Mouse (Mus musculus) gastrocnemius, postnatal 14 days (tissue): ENCODE data around the gene Zranb3. TPM values are rescaled to one million over a fixed set of nuclear protein-coding genes. Genes with fewer than 3 reads are reported as not detected.
"Not testable (repeated sequence)": the region's sequence is repeated elsewhere in the genome, so short reads cannot be mapped to it uniquely, and the experiment has no call there.

ENCODE experiments used
- DNase-seq: peaks from one replicate; pipeline ENCODE4 v3.0.0; 2021; ENCODE audit warnings: mixed read lengths
- intact Hi-C: fragments of 180-260 bp; cut with DNase I; formaldehyde crosslinking; loops from one replicate; pipeline ENCODE4 v1.15.1; 2025; ENCODE audit warnings: low total_unique reads
- long read RNA-seq, 2 experiments: library from polyadenylated mRNA; stranded (forward); transcript quantifications; one replicate each; pipeline ENCODE4 v2.0.0; 2021
- total RNA-seq, 2 experiments: library from RNA; stranded (reverse); gene quantifications; 2 replicates each; pipeline ENCODE4 v1.2.3; 2021

Zranb3 gene
- total RNA-seq: 1 to 10 TPM; 3.9 to 5.3 TPM
- long read RNA-seq, experiment 1, partial matches to known transcripts: 2 of 4 reads
- long read RNA-seq, experiment 1, other reads (novel, unspliced or antisense): 2 of 4 reads
- long read RNA-seq, experiment 2, partial matches to known transcripts: 2 of 6 reads
- long read RNA-seq, experiment 2, other reads (novel, unspliced or antisense): 4 of 6 reads

DNA sequence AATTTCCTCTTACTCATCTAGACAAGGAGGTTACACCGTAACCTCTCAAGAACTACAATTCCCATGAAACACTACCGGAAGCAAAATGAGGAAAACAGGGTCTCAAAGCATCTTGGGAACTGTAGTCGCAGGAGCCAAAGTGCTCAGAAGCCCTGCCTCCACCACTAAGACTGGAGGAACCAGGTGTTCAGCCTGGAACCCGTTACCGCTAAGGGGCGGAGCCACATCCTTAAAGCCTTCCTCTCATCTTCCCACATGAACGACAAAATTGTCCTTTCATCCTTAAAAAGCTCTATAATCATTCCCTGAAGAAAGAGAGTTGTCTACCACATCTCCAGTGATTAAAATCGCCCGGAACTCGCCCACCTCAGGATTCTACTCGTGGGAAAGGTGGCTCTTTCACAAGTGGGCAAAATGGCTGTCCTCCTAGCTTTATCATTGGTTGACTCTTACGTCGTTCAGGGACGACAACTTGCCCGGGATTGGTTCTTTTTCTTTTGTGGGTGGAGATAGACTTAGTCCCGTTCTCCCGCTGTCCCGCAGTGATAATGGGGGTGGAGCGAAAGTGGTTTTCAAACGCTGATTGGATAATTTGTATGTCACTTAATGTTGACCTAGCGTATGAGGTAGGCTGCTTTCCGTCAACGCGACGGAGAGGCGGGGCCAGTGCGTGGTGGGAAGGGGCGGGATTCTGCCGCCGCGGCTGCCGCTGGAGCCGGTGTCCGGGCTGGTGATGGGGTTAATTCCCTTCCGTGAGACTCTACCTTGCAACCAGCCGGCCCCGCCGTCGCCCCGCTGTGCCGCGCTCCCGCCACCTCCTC is at the start of gene Zranb3, which contains the start of gene R3hdm1:
Gene Zranb3, minus strand, starts transcription at position 407 of the 821 bp plus-strand sequence.
Gene R3hdm1, plus strand, starts transcription at position 661 of the 821 bp plus-strand sequence.
- intact Hi-C loops: no loop called here
- DNase-seq: peak; percentile 93

DNA sequence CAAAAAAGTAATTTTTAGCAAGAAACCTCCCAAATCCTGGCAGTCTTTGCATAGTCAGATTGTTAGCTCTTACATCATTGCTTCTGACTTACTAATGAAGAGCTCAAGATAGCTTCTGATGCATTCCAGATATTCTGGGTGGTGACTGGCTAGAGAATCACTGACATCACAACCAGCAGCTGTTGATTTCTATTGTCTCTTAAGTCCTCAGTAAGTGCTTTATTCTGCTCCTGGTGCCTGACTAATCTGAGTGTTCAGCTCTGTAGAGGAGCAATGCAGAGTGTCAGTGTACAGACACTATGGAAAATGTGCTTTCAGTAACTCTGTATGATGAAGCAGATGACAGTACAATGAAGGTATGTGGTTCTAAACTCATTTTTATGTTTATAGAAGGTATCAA is 38.9 kb upstream of the Zranb3 start:
- intact Hi-C loops: loop anchor here (10.0 kb wide), 1 partner anchor 197 kb away; no protein-coding TSS in a partner anchor

DNA sequence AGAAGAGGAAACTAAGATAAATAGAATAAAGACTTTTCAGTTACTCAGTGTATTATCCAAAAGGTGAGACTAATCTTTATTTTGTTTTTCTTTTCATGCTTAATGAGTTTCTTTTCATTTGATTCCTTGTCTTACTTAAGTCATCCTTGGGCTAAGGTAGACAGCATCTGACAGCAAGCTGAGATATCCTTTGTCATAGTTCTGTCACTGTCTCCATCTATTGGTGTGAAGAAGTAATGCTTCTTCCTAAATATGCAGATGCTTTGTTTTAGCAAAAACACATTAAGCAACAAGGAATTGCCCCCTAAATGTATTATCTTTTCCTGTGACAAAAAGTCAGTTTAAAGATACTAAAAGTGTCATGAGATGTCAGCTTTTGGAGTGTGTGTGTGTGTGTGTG is 38.2 kb upstream of the Zranb3 start:
- intact Hi-C loops: loop anchor here (10.0 kb wide), 1 partner anchor 196 kb away; no protein-coding TSS in a partner anchor
- DNase-seq: no peak

More for the DNA sequence above, 38.9 kb upstream of the Zranb3 start:
- no peak for DNase-seq

DNA sequence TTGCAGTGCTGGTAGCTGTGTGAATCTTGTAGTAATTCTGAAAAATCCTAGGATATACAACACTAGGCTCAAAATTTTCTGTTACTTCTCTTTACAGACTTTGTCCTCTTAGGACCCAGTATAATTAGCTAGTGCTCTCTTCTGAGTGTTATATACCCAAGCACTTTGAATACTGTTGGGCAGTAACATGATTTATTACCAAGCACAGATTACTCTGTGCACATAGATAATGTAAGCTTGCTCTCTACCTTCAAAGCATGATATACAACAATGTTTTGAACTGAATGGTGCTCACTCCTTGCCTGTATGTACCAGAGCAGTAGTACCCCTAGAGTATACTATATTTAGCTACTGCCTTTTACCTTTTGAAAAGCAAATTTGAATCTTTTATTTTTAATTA is 33.4 kb upstream of the Zranb3 start:
- DNase-seq, intact Hi-C loops: not testable (repeated sequence)

DNA sequence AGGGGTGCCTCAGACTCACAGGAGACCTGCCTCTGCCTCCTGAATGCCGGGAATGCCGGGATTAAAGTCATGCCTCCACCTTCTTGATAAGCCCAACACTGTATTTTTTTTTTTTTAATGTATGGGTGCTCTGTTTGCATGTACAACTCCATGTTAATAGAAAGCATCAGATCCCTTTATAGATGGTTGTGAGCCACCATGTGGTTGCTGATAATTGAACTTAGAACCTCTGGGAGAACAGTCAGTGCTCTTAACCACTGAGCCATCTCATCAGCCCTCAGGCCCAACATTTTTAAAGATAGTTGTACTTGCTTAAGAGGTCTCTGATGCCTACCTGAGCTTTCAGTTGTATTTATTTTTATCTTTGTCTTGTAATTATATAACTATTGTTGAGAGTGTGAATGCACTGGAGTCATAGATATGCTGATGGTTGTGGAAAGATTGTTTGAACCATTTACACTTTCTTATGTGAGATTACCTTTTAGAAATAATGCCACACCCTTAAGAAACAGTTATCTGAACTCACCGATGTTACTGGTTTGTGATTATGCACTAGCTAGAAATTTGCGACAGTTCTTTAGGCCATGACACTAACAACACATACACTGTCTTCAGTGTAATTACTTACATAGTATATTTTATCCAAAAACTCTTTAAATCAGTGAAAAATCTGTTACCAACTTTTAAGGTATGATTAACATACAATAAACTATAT is 18.2 kb upstream of the Zranb3 start:
- intact Hi-C loops: no loop called here
- DNase-seq: no peak

DNA sequence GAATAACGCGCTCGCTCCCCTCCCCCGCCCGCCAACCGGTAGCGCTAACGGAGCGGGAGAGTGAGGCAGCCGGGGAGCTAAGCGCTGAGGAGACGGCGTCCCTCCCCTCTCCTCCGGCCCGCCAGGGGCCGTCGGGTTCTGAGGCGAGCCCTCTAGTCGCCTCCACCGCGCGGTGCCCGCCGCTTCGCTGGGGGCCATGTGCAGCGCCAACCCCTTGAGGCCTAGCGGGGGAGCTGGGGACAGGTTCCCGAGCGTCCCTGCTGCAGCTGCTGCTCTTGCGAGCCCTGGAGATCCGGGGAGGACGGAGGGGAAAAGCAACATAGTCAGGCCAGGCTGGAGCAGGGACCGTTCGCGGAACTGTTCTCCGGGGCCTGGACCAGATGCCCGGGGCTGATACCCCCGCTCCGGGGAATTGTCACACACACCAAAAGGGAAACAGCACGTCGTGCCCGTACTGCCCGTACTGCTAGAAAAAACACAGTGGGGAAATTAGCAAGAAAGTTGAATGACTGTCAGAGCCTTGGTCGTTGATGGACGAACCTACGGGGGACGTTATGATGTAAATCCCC is 757 bp upstream of the Zranb3 start:
- intact Hi-C loops: no loop called here
- DNase-seq: no peak

DNA sequence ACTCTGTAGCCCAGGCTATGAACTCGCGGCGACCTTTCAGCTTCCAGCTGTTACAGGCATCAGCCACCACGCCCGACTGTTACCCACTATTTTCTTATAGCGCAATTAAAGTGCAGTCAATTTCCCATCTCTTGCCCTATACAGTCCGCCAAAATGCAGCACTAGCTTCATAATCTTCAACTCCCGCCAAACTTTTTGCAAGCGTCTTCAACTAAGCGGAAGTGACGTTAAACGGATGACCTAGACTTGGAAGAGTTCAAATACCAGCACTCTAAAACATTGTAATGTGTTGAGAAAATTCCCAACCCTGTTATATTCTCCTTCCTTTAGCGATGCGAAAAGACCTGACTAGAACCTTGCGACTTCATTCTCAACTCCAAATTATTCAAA is 601 bp downstream of the Zranb3 start:
- intact Hi-C loops: no loop called here
- peak; percentile 14 for DNase-seq

DNA sequence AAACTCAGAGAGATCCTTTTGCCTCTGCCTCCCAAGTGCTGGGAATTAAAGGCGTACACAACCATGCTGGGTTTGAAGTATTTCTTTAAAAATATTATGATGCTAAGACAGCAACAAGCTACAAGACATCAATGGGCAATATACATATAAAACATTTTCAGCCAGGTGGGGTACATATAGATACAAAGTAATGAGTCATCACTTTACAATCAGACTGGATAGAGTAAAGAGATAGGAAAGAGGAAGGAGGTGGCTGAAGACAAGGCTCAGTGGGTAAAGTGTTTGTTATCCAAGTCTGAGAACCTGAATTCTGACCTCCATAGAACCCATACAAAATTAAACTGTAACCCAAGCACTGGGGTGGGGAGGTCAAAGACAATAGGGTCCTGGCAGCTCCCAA is 4.5 kb downstream of the Zranb3 start:
- intact Hi-C loops: no loop called here
- DNase-seq: no peak

DNA sequence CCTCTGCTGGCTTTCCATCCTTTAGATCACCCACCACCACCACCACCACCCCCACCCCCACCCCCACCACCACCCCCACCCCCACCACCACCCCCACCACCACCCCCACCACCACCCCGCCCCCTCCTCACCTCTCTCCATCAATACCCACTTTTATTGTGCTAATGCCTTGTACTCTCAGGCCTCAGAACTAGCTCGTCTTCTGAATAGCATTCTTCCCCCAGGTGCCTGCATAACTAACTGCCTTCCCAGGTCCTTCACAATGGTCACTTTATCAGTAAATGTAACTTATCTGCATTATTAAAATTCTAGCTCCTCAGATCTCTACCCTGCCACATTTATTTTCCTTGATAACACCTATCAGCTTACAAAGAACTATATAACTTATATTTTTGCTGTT is 8.2 kb downstream of the Zranb3 start:
- intact Hi-C loops: no loop called here
- DNase-seq: no peak

DNA sequence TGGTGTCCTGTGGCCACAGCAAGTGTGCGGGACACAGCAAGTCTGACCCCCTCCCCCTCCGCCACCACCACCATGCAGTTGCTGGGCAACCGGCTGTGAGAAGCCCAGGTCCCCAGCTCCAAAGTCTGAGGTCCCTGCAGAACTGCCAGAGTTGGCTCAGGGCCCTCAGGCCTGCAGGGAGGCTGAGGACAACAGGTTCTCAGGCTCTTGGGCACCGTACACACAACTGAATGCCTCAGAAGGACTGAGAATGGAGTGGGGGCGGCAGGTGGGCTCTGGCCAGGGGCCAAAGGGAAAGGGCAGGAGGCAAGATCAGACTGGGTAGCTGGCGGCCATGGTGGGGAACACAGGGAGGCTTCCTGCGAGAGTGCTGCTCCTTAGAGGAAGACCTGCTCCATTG is 20.0 kb downstream of the Zranb3 start:
- peak; percentile 6 for DNase-seq

DNA sequence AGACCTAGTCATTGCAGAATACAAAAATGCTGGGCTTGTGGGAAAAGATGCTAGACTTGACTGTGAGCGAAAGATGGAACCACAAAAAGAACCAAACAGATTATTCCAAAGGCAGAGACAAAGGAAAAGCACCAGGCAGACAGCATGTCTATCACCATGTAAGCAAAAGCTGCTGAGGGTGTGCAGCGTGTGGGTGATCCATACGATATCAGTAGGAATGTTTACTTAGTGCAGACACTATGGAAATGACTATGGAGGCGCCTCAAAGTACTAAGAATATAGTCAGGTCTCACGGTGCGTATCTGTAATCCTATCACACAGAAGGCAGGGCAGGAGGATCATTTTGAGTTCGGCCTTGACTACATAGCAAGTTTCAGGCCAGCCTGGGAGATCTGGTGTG is 21.0 kb downstream of the Zranb3 start:
- DNase-seq: no peak
- intact Hi-C loops: no loop called here

More for the DNA sequence above, 20.0 kb downstream of the Zranb3 start:
- intact Hi-C loops: no loop called here

DNA sequence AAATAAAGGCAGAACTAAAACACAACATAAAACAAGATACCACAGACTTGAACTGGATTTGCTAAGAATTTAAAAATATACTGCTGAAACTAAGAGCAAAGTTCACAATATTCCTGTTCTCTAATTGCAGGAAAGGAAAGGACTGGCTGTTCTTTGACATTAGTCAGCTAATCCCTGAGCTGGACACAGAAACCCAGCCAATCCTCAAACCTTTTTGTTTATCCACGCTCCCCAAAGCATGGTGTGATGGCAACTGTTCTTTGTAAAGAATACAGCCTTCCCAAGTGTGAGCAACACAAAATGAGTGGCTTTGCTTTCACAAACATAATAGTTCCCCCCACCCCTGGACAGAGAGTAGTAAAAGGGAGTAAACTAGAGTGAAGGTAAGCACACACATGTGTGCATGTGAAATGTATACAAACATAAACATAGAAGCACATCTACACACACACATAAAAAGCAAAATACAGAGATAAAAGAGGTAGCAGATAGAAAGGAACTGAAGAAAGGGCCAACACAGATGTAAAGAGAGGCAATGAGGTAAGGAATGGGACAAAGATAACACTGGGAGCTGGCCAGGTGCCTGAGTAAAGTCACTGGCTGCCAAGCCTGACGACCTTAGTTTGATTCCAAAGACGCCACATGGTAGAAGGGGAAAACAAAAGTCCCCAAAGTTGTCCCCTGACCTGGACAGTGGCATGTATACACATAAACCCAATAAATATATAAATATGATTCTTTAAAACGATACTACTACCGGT is 21.7 kb downstream of the Zranb3 start:
- no peak for DNase-seq
- intact Hi-C loops: no loop called here

DNA sequence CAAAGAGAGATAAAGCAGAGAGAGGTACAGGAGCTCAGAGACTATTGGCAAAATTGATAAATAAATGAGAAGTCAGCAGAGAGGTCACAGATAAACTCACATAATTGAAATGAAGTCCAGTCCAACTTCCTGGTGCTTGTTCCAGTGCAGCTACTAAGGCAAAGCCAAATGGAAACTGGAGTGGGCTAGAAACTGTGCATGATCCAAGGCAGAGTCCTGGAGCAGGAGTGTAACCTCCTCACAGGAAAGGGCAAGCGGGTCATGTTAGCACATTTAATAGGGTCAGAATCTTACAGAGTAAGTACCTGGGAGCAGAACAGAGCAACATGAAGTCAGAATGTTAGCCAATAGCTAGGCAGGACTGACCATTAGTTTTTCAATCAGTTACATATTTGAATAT is 24.2 kb downstream of the Zranb3 start:
- intact Hi-C loops: no loop called here
- no peak for DNase-seq

DNA sequence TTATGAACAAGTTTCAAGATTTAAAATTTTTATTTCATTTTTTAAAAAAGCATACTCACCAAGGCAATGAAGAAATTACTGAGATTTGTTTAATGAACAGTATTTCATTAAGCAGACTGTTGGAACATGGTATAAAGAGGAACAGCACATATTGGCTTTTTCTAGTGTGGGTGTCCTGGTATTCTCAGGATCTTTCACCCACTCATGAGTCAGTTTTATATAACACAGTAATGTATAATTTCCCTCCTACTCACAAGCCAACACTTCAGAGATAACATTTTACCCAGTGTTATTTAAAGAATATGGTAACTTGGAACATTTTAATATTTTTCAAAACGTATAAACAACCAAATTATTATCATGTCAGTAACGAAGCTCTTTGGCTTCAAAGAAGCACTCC is 25.1 kb downstream of the Zranb3 start:
- intact Hi-C loops: no loop called here
- DNase-seq: no peak

DNA sequence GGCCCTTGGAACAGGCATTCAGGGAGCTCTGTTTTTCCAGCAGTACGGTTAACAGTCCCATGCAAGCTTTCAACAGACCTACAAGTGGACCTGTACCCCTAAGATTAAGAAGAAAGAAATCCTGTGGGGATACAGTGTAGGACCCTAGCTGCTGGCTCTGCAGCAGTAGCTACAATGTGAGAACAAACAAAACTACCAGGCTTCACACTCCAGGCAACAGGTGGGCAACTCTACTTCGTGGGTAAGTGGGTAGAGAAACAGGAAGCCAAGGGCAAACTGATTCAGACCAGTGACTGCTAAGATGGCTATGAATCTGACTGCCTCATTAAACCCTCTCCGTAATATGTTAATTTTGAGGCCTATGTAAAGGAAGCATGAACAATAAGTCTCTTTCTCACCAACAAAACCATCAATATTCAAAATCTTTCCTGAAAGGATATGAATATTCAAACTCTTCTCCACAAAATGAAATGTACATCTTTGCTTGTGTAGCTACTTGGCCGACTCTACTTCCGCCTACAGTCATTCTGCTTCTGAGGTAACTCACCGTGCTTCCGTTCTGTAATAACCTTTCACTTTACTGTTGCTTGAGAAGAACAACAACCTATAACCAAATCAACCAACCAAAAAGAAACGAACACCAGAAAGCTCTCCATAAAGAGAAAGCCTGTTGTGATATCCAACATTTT is 25.9 kb downstream of the Zranb3 start:
- intact Hi-C loops: no loop called here
- DNase-seq: no peak

DNA sequence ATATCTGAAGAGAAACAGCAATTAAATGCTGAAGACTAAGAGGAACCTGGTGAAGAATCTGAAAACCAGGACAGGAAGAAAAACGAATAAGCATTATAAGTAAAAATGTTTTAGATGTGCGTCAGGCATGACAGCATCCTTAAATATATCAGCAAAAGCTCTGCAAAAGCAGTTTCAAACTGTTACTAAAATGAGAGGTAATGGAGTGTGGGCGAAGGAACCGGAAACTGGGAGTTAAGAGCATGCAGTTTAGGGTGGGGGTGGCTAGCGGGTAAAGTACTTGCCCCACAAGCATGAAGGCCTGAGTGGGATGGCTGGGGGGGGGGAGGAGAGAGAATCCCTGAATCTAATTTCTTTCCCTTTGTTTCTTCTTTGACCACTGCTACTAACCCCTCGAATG is 29.8 kb downstream of the Zranb3 start:
- DNase-seq: no peak
- intact Hi-C loops: no loop called here

DNA sequence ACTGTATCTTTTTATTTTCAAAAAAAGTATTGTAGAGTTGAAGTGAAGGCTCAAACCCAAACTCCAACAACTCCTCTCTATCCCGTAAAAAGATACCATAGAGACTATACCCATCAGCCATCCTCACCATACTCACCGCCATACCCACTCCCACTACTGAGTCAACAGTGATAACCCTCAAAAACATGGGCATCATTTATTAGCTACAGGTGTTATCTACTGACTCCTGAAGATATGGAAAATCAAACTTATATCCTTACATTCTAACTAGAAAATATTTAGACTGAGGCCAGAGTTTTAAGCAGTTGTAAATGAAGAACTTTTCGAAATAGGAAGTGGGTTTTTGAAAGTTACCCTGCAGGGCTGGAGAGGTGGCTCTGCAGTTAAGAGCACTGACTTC is 32.8 kb downstream of the Zranb3 start:
- no peak for DNase-seq
- intact Hi-C loops: no loop called here

DNA sequence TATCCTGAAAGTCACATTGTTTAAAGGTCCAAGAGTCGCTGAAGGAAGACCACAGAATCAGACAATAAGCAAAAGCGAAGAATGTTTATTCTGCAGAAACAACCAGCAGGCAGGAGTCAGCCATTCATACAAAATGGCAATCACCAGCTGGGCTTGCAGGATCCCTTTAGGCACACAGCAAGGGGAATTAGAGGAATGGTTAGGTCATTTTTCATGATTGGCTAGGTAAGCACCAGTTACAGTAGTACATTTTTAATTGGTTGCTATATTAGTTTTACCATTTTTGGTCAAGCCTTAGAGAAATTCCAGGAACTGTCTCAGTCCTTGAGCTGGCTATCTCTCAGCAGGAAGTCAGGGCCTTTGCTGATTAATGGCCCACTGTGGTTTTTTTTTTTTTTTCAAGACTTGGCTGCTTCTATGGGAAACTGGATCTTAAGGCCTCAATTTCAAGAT is 33.9 kb downstream of the Zranb3 start:
- DNase-seq: no peak
- intact Hi-C loops: no loop called here

DNA sequence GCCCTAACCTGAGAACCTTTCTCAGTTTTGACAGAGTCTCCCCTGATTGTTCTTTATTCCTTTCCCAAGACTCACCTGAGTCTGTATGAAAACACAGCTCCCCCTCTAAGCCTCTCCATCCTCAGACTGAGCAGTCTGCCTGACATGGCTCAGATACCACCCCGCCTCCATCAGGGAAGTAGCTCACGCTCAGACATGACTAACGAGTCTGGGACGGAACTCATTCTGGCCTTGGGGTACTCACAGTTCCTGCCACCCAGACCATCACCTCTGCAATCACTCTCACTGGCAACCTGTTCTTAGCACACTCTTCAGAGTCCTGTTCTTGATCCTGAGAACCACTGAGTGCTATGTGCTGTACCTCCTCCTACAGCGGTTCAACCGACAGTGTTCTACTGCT is 38.1 kb downstream of the Zranb3 start:
- DNase-seq: no peak
- intact Hi-C loops: no loop called here
